Mouse (Mus musculus) heart, embryonic 15.5 days (tissue): Measurements from ENCODE around the gene Apopt1. TPM values are rescaled to one million over a fixed set of nuclear protein-coding genes. Genes with fewer than 3 reads are reported as not detected.
"Not testable (repeated sequence)": the region's sequence is repeated elsewhere in the genome, so short reads cannot be mapped to it uniquely, and the experiment has no call there.

Experiments used
- ATAC-seq: fragments of 200-750 bp; cut with Nextera tagmentation; replicated peaks from 2 replicates; pipeline ENCODE4 v1.8.0; 2017; ENCODE audit warnings: low read depth, moderate TSS enrichment; ENCODE audit not compliant: insufficient number of reproducible peaks, insufficient read depth, low FRiP score
- H3K27ac ChIP-seq: fragments of 300-500 bp; sonication (generic); 2 replicates; pipeline ENCODE4 v1.5.1; 2015; ENCODE audit warnings: mild to moderate bottlenecking, inconsistent platforms
- H3K27me3 ChIP-seq: fragments of 300-500 bp; sonication (generic); 2 replicates; pipeline ENCODE4 v1.6.1; 2015; ENCODE audit warnings: inconsistent platforms
- H3K36me3 ChIP-seq: fragments of 300-500 bp; sonication (generic); 2 replicates; pipeline ENCODE4 v1.6.1; 2015; ENCODE audit warnings: mild to moderate bottlenecking, inconsistent platforms
- H3K4me1 ChIP-seq: fragments of 300-500 bp; sonication (generic); replicated peaks from 2 replicates; pipeline ENCODE4 v1.6.1; 2015; ENCODE audit warnings: inconsistent platforms
- H3K4me2 ChIP-seq: fragments of 300-500 bp; sonication (generic); 2 replicates; pipeline ENCODE4 v1.6.1; 2015; ENCODE audit warnings: inconsistent platforms, mild to moderate bottlenecking, moderate library complexity
- H3K4me3 ChIP-seq: fragments of 300-500 bp; sonication (generic); 2 replicates; pipeline ENCODE4 v1.5.1; 2015; ENCODE audit warnings: mild to moderate bottlenecking, inconsistent platforms
- H3K9ac ChIP-seq: fragments of 300-500 bp; sonication (generic); 2 replicates; pipeline ENCODE4 v1.6.1; 2015; ENCODE audit warnings: mild to moderate bottlenecking, inconsistent platforms
- H3K9me3 ChIP-seq: fragments of 300-500 bp; sonication (generic); replicated peaks from 2 replicates; pipeline ENCODE4 v1.6.1; 2016; ENCODE audit warnings: inconsistent platforms
- WGBS: fragments of 180-500 bp; shearing (Covaris S2); methylation state at CpG from one replicate; pipeline ENCODE4 v1.1.7; 2015; ENCODE audit warnings: mixed read lengths; 5-methylcytosine and 5-hydroxymethylcytosine counted together
- polyA plus RNA-seq: library from polyadenylated mRNA; unstranded; fragments of >200 nt; fragmentation: Nextera tagmentation; extraction: Ambion mirVana; gene quantifications from 2 replicates; pipeline ENCODE4 v1.2.1, GENCODE M21; 2015

The Apopt1 gene
- polyA plus RNA-seq, 1 experiment from 2014 or later: 41.5 TPM

GRCm38 (mm10) chr12:111712476-111712875 is 585 bp upstream of the Apopt1 start:
- no peaks in the 10 kb centered on the region for H3K27me3 ChIP-seq
- H3K9ac ChIP-seq: peak overlapping the region; percentile 96
- H3K4me2 ChIP-seq: peak overlapping the region; percentile 65
- peak; percentile 20; the same call in 1 of the 2 replicates for ATAC-seq
- peak overlapping the region; percentile 83 for H3K4me3 ChIP-seq
- peaks cover 33% of the 10 kb centered on the region for H3K4me1 ChIP-seq
- H3K27ac ChIP-seq: peak overlapping the region; percentile 81
- WGBS: under 1% methylated on average over 33 of the region's 33 CpGs
- peaks cover 28% of the 10 kb centered on the region for H3K36me3 ChIP-seq
- H3K9me3 ChIP-seq: no peaks in the 10 kb centered on the region

GRCm38 (mm10) chr12:111713880-111714279 is 819 bp downstream of the Apopt1 start:
- not testable (repeated sequence) for H3K27ac ChIP-seq, H3K27me3 ChIP-seq, H3K9me3 ChIP-seq, ATAC-seq, H3K9ac ChIP-seq
- 72% methylated on average over 6 of the region's 6 CpGs for WGBS
- peaks cover 24% of the 10 kb centered on the region for H3K36me3 ChIP-seq
- peak overlapping the region; percentile 83 for H3K4me3 ChIP-seq
- peaks cover 26% of the 10 kb centered on the region for H3K4me1 ChIP-seq
- H3K4me2 ChIP-seq: peak overlapping the region; percentile 65

- ATAC-seq: no peak
- Histone ChIP-seq H3K9me3 (no peaks in the 10 kb centered on the region), H3K4me2 (no peak overlapping the region), H3K36me3 (no peaks in the 10 kb centered on the region), H3K9ac (no peak overlapping the region), H3K4me1 (peaks cover 15% of the 10 kb centered on the region), H3K27me3 (no peaks in the 10 kb centered on the region), H3K4me3 (no peak overlapping the region), H3K27ac (no peak overlapping the region)
- WGBS: 95% methylated on average over 7 of the region's 7 CpGs
Observed at GRCm38 (mm10) chr12:111716505-111716904, 3.4 kb downstream of the Apopt1 start.

- Histone ChIP-seq H3K9ac (no peak overlapping the region), H3K4me3 (no peak overlapping the region), H3K27ac (0 out of 2 replicates have a peak overlapping the region, but pooled peaks have one; percentile 15), H3K36me3 (peaks cover 2% of the 10 kb centered on the region; the same call in 1 of the 2 replicates), H3K4me2 (no peak overlapping the region), H3K9me3 (no peaks in the 10 kb centered on the region), H3K4me1 (peaks cover 7% of the 10 kb centered on the region), H3K27me3 (no peaks in the 10 kb centered on the region)
- ATAC-seq: no peak
- 69% methylated on average over 8 of the region's 8 CpGs for WGBS
Observed at GRCm38 (mm10) chr12:111718656-111719055, 5.6 kb downstream of the Apopt1 start.

- 87% methylated on average over 4 of the region's 4 CpGs for WGBS
- H3K27ac ChIP-seq: no peak overlapping the region
- H3K4me1 ChIP-seq: peaks cover 6% of the 10 kb centered on the region
- no peaks in the 10 kb centered on the region for H3K27me3 ChIP-seq
- no peak overlapping the region for H3K4me3 ChIP-seq
- no peak overlapping the region for H3K4me2 ChIP-seq
- no peaks in the 10 kb centered on the region for H3K9me3 ChIP-seq
- no peak overlapping the region for H3K9ac ChIP-seq
- peaks cover 15% of the 10 kb centered on the region for H3K36me3 ChIP-seq
- no peak for ATAC-seq
Observed at GRCm38 (mm10) chr12:111720222-111720621, 7.2 kb downstream of the Apopt1 start.

- no peak overlapping the region for H3K9ac ChIP-seq
- H3K27me3 ChIP-seq: no peaks in the 10 kb centered on the region
- H3K36me3 ChIP-seq: peaks cover 18% of the 10 kb centered on the region
- no peak for ATAC-seq
- WGBS: 69% methylated on average over 9 of the region's 9 CpGs
- H3K9me3 ChIP-seq: no peaks in the 10 kb centered on the region
- H3K4me2 ChIP-seq: no peak overlapping the region
- no peak overlapping the region for H3K27ac ChIP-seq
- no peak overlapping the region for H3K4me3 ChIP-seq
- H3K4me1 ChIP-seq: peaks cover 14% of the 10 kb centered on the region
Observed at GRCm38 (mm10) chr12:111722654-111723053, 9.6 kb downstream of the Apopt1 start.

GRCm38 (mm10) chr12:111724638-111725337 is 11.7 kb downstream of the Apopt1 start:
- no peak overlapping the region for H3K9ac ChIP-seq
- H3K27ac ChIP-seq: peak overlapping the region; percentile 70; the same call in 1 of the 2 replicates
- ATAC-seq: peak; percentile 45
- H3K9me3 ChIP-seq: no peaks in the 10 kb centered on the region
- H3K4me2 ChIP-seq: no peak overlapping the region
- H3K4me1 ChIP-seq: peaks cover 14% of the 10 kb centered on the region
- peaks cover 19% of the 10 kb centered on the region for H3K36me3 ChIP-seq
- WGBS: 59% methylated on average over 6 of the region's 6 CpGs
- no peak overlapping the region for H3K4me3 ChIP-seq
- H3K27me3 ChIP-seq: no peaks in the 10 kb centered on the region

GRCm38 (mm10) chr12:111725338-111726121 is 12.5 kb downstream of the Apopt1 start:
- Histone ChIP-seq H3K9ac (no peak overlapping the region), H3K27ac (peak overlapping the region; percentile 70), H3K9me3 (no peaks in the 10 kb centered on the region), H3K36me3 (peaks cover 21% of the 10 kb centered on the region), H3K27me3 (no peaks in the 10 kb centered on the region), H3K4me2 (no peak overlapping the region; the same call in 1 of the 2 replicates), H3K4me3 (no peak overlapping the region), H3K4me1 (peaks cover 14% of the 10 kb centered on the region)
- ATAC-seq: peak; percentile 12; the same call in 1 of the 2 replicates
- 67% methylated on average over 12 of the region's 12 CpGs for WGBS

GRCm38 (mm10) chr12:111726122-111726463 is 13.0 kb downstream of the Apopt1 start:
- H3K4me2 ChIP-seq: no peak overlapping the region; the same call in 1 of the 2 replicates
- 55% methylated on average over 4 of the region's 4 CpGs for WGBS
- H3K36me3 ChIP-seq: peaks cover 21% of the 10 kb centered on the region
- peak overlapping the region; percentile 70 for H3K27ac ChIP-seq
- H3K9ac ChIP-seq: no peak overlapping the region
- peaks cover 14% of the 10 kb centered on the region for H3K4me1 ChIP-seq
- no peak overlapping the region for H3K4me3 ChIP-seq
- H3K9me3 ChIP-seq: no peaks in the 10 kb centered on the region
- no peaks in the 10 kb centered on the region for H3K27me3 ChIP-seq
- ATAC-seq: peak; percentile 28; the same call in 1 of the 2 replicates

- H3K4me2 ChIP-seq: no peak overlapping the region
- no peaks in the 10 kb centered on the region for H3K27me3 ChIP-seq
- H3K27ac ChIP-seq: no peak overlapping the region
- no peak overlapping the region for H3K4me3 ChIP-seq
- no peaks in the 10 kb centered on the region for H3K9me3 ChIP-seq
- WGBS: 75% methylated on average over 1 of the region's 1 CpGs
- peaks cover 25% of the 10 kb centered on the region for H3K36me3 ChIP-seq
- no peak for ATAC-seq
- peaks cover 22% of the 10 kb centered on the region for H3K4me1 ChIP-seq
- H3K9ac ChIP-seq: no peak overlapping the region
Observed at GRCm38 (mm10) chr12:111727956-111728355, 14.9 kb downstream of the Apopt1 start.
